Mouse (Mus musculus) megakaryocyte, embryonic 14.5 days (primary cell): Measurements from ENCODE around the gene Mgst2. TPM values are rescaled to one million over a fixed set of nuclear protein-coding genes. Genes with fewer than 3 reads are reported as not detected.
A peak's percentile ranks its signal among the peaks of the same experiment; 100 is the strongest.

ENCODE experiments used
- H3K27me3 ChIP-seq: replicated peaks from 2 replicates; pipeline ENCODE3; 2012; ENCODE audit warnings: inconsistent platforms
- H3K36me3 ChIP-seq: replicated peaks from 2 replicates; pipeline ENCODE3; 2012; ENCODE audit warnings: low read length, inconsistent platforms, mixed read lengths
- H3K4me1 ChIP-seq: 2 replicates; pipeline ENCODE4 v1.6.1; 2012; ENCODE audit warnings: inconsistent platforms
- H3K4me3 ChIP-seq: replicated peaks from 2 replicates; pipeline ENCODE3; 2012; ENCODE audit warnings: moderate library complexity, mild to moderate bottlenecking, inconsistent platforms
- H3K9me3 ChIP-seq: 2 replicates; pipeline ENCODE4 v1.6.1; 2012; ENCODE audit warnings: inconsistent platforms
- FLI1 ChIP-seq: IDR thresholded peaks from 2 replicates; pipeline ENCODE4 v1.6.1; 2012; ENCODE audit warnings: low read length, inconsistent platforms, mixed read lengths
- GATA1 ChIP-seq: IDR thresholded peaks from 3 replicates; pipeline ENCODE4 v1.6.1; 2012; ENCODE audit warnings: mixed read lengths, low read length, inconsistent platforms, borderline replicate concordance
- polyA plus RNA-seq: library from polyadenylated mRNA; stranded (reverse); fragments of >175 nt; gene quantifications from 2 replicates; pipeline ENCODE4 v1.2.3, GENCODE M21; 2012; ENCODE audit warnings: low replicate concordance; ENCODE audit not compliant: insufficient read depth

The Mgst2 gene
- polyA plus RNA-seq, 1 experiment = 1.1 TPM

DNA sequence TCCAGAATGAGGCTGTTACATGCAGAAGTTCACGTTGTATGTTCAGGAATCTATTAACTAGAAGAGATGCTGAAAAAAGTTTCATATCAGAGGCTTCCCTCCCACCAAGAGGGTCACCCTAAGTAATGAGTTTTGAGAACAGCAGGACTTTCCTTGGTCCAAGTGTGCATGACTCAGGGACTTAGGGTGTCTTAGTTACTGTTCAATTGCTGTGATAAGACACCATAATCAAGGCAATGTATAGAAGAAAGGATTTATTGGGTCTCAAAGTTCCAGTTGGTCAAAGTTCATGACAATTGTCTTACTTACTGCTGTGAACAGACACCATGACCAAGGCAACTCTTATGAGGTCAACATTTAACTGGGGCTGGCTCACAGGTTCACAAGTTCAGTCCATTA, 10.9 kb downstream of the Mgst2 start:
- no peak for TF ChIP-seq GATA1
- TF ChIP-seq FLI1 = no peak
- no peaks in the 10 kb centered on the region for H3K9me3 ChIP-seq
- peaks cover 2% of the 10 kb centered on the region for H3K36me3 ChIP-seq
- no peaks in the 10 kb centered on the region for H3K27me3 ChIP-seq
- peaks cover 75% of the 10 kb centered on the region for H3K4me1 ChIP-seq
- H3K4me3 ChIP-seq = no peak overlapping the region

DNA sequence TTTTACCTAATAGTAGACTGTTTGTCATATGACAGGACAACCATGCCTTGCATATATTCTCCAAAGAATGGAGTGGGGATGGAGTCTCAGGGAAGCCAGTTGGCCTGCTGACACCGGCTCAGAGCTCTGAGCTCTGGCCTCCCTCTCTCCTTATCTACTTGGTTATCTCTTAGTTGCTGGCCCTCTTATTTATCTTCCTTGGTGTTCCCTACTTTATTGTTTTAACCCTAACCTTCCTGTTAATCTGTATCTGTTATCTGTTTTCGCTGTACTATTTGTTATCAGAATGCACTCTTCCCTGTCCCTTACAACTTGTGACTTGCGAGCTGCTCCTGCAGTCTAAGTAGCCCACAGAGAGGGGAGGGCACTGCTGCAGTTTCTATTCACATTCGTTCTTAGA, 12.5 kb downstream of the Mgst2 start:
- no peak for TF ChIP-seq FLI1
- no peak for TF ChIP-seq GATA1
- Histone ChIP-seq H3K9me3 (no peaks in the 10 kb centered on the region), H3K4me3 (no peak overlapping the region), H3K4me1 (peaks cover 72% of the 10 kb centered on the region), H3K36me3 (peaks cover 2% of the 10 kb centered on the region), H3K27me3 (peaks cover 3% of the 10 kb centered on the region)

DNA sequence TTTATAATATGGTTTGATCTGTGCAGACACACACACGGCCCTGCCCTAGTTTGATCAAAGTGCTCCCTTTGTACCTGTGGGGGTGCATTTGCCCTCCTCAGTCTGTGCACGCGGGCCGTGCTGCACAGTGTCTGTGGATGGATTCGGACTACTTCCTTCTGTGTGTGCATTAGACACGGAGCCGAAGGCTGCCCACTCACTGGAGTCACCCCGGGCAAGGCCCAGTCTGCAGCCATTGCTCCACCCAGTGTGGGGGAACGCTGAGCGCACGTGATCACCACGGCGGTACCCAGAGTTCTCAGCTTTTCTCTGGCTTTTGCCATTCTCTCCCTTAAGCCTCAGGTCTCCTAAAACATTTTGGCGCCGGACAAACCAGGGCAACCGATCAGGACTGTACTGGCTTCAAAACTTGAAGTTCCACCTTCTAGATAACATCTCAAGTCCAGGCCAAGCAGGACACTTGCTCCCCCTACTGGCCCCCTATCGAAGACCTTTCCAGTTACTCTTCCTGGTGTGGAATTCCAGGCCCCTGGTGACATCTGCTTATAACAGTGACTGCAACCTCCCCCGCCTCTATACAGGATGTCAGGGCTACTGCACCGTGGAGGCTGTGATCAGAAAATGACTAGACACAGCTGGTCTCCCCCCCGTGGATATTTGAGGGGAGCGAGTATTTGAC, 13.4 kb downstream of the Mgst2 start:
- peaks cover 68% of the 10 kb centered on the region for H3K4me1 ChIP-seq

GRCm38 (mm10) chr3:51674963-51675362, 14.8 kb downstream of the Mgst2 start:
- TF ChIP-seq GATA1 (no peak), FLI1 (no peak)
- H3K9me3 ChIP-seq = no peaks in the 10 kb centered on the region
- H3K4me3 ChIP-seq = no peak overlapping the region
- peaks cover 57% of the 10 kb centered on the region for H3K4me1 ChIP-seq
- H3K36me3 ChIP-seq = peaks cover 2% of the 10 kb centered on the region
- peaks cover 3% of the 10 kb centered on the region for H3K27me3 ChIP-seq

More for the DNA sequence above, 13.4 kb downstream of the Mgst2 start:
- peaks cover 3% of the 10 kb centered on the region for H3K27me3 ChIP-seq
- H3K36me3 ChIP-seq = peaks cover 2% of the 10 kb centered on the region
- TF ChIP-seq FLI1 (no peak), GATA1 (no peak)
- H3K4me3 ChIP-seq = no peak overlapping the region
- no peaks in the 10 kb centered on the region for H3K9me3 ChIP-seq

GRCm38 (mm10) chr3:51685539-51685938, 25.4 kb downstream of the Mgst2 start:
- peaks cover 9% of the 10 kb centered on the region for H3K9me3 ChIP-seq
- TF ChIP-seq GATA1 = no peak
- no peak for TF ChIP-seq FLI1
- H3K4me1 ChIP-seq = peaks cover 39% of the 10 kb centered on the region
- peaks cover 7% of the 10 kb centered on the region for H3K27me3 ChIP-seq
- H3K36me3 ChIP-seq = peaks cover 27% of the 10 kb centered on the region
- H3K4me3 ChIP-seq = no peak overlapping the region

GRCm38 (mm10) chr3:51686316-51686715, 26.2 kb downstream of the Mgst2 start:
- peaks cover 44% of the 10 kb centered on the region for H3K4me1 ChIP-seq
- no peak for TF ChIP-seq GATA1
- no peak for TF ChIP-seq FLI1
- H3K4me3 ChIP-seq = no peak overlapping the region
- peaks cover 11% of the 10 kb centered on the region for H3K9me3 ChIP-seq
- H3K27me3 ChIP-seq = peaks cover 7% of the 10 kb centered on the region
- H3K36me3 ChIP-seq = peaks cover 35% of the 10 kb centered on the region

- Histone ChIP-seq H3K4me3 (no peak overlapping the region), H3K9me3 (peaks cover 11% of the 10 kb centered on the region), H3K4me1 (peaks cover 47% of the 10 kb centered on the region), H3K27me3 (peaks cover 7% of the 10 kb centered on the region), H3K36me3 (peaks cover 40% of the 10 kb centered on the region)
- TF ChIP-seq GATA1 (no peak), FLI1 (no peak)
These were observed 26.6 kb downstream of the Mgst2 start for GRCm38 (mm10) chr3:51686791-51687190.

GRCm38 (mm10) chr3:51688725-51689124, 28.6 kb downstream of the Mgst2 start:
- Histone ChIP-seq H3K4me3 (peak overlapping the region; percentile 66), H3K9me3 (peaks cover 11% of the 10 kb centered on the region)
- TF ChIP-seq GATA1 (no peak), FLI1 (no peak)

DNA sequence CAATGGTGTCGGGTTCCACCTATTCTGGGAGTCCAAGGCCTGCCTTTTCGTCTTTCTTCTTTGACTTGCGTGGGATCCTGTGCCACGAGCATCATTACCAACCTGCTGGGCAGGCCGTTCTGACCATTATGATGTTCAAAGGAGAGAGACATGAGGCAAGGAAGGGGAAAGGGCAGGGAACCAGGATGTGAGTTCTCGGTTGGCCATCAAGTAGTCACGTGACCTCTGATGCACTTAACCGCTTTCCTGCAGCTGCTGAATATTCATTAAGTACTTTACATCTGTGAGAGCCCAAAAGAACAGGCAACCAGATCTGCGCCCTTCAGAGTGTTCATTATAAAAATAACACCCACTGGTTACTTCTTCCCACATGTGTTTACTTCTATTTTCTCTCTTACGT, 33.0 kb downstream of the Mgst2 start:
- H3K9me3 ChIP-seq = peaks cover 11% of the 10 kb centered on the region
- H3K4me1 ChIP-seq = peaks cover 50% of the 10 kb centered on the region
- H3K4me3 ChIP-seq = no peak overlapping the region
- no peaks in the 10 kb centered on the region for H3K27me3 ChIP-seq
- no peak for TF ChIP-seq GATA1
- no peak for TF ChIP-seq FLI1
- H3K36me3 ChIP-seq = peaks cover 90% of the 10 kb centered on the region

More at GRCm38 (mm10) chr3:51688725-51689124, 28.6 kb downstream of the Mgst2 start:
- H3K27me3 ChIP-seq = peaks cover 1% of the 10 kb centered on the region
- H3K4me1 ChIP-seq = peaks cover 44% of the 10 kb centered on the region
- H3K36me3 ChIP-seq = peaks cover 55% of the 10 kb centered on the region

GRCm38 (mm10) chr3:51694576-51694975, 34.4 kb downstream of the Mgst2 start:
- TF ChIP-seq FLI1 (no peak), GATA1 (no peak)
- no peaks in the 10 kb centered on the region for H3K27me3 ChIP-seq

More at GRCm38 (mm10) chr3:51694576-51694975, 34.4 kb downstream of the Mgst2 start:
- Histone ChIP-seq H3K9me3 (peaks cover 11% of the 10 kb centered on the region), H3K36me3 (peaks cover 76% of the 10 kb centered on the region), H3K4me3 (no peak overlapping the region), H3K4me1 (peaks cover 46% of the 10 kb centered on the region)
